Mouse (Mus musculus) heart, adult 10 weeks (tissue): ENCODE results near the gene Btbd35f5. TPM values are rescaled to one million over a fixed set of nuclear protein-coding genes. Genes with fewer than 3 reads are reported as not detected.

ENCODE experiments used
- polyA plus RNA-seq: library from polyadenylated mRNA; stranded (reverse); fragments of 350-450 nt; fragmentation: Illumina TruSeq; extraction: RNeasy Lipid Tissue Mini Kit (QIAGEN cat#74804); gene quantifications from one replicate; pipeline ENCODE4 v1.2.3, GENCODE M21; 2014; ENCODE audit warnings: low read depth, low replicate concordance

Btbd35f5 gene
- polyA plus RNA-seq = not detected

GRCm38 (mm10) chrX:32973597-32973996 is at the start of gene Btbd35f5:
Btbd35f5 (plus strand) TSS chrX:32973897.

GRCm38 (mm10) chrX:32941468-32941867 is 32.2 kb upstream of the Btbd35f5 start, which contains the start of gene Gm21789:
Gm21789 (plus strand) TSS chrX:32941768.

Other genes with a start within 250 kb of the Btbd35f5 start
- gene Btbd35f21, start 247.8 kb upstream of the Btbd35f5 start, polyA plus RNA-seq = not detected
- gene Btbd35f30, start 79.3 kb upstream of the Btbd35f5 start, polyA plus RNA-seq = not detected
- gene Gm21789, start 32.1 kb upstream of the Btbd35f5 start, polyA plus RNA-seq = not detected